Mouse (Mus musculus): ENCODE results near the gene Mras. TPM values are rescaled to one million over a fixed set of nuclear protein-coding genes. Genes with fewer than 3 reads are reported as not detected.
A peak's percentile ranks its signal among the peaks of the same experiment; 100 is the strongest.

The Mras gene
- polyA plus RNA-seq, 1 experiment from 2014 or later: 11.4 TPM

DNA sequence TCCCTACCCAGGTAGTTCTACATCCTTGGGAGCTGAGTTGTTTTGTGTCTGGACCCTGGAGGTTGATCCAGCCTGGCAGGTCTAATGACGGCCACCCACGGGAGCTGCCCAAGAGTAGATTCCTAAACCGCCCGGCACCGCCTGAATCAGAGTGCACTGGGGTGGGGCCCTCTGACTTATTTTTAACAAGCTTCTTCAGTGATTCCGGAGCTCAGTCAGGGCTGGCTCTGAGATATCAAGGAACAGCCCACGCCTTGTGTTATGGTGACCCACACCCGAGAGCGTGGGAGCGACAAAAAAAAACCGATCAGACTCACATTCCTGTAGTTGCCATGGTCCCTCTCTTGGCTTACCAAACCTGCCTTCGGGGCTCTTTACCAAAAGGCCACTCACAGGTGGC, 97.1 kb downstream of the Mras start:
- no peaks in the 10 kb centered on the region for H3K4me1 ChIP-seq
- ATAC-seq (replicated peaks; ENCODE audit: low FRiP score): no peak
- H3K9ac ChIP-seq: no peak overlapping the region
- H3K27ac ChIP-seq: no peak overlapping the region
- no peaks in the 10 kb centered on the region for H3K27me3 ChIP-seq
- H3K4me2 ChIP-seq: no peak overlapping the region
- WGBS: 65% methylated on average over 12 of the region's 12 CpGs
- H3K9me3 ChIP-seq (replicated peaks): no peaks in the 10 kb centered on the region
- no peak overlapping the region for H3K4me3 ChIP-seq (replicated peaks)
- H3K36me3 ChIP-seq: no peaks in the 10 kb centered on the region

DNA sequence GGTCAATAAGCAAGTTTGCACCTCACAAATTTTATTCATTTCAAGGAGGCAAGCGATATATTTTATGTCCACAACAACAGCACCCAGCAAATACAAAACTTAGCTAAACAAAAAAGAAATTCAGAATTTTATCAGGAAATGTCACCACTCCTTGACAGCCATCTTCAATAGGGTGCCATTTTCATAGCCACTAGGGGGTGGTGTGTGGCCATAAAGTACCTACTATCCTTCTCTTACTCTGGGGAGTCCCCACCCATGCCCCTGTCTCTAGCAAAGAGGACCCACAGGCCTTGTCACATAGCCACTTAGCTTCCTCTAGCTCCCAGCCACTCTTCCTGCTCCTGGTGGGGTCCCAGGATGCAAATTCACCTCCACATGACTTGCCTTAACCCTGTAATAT, 98.0 kb downstream of the Mras start:
- no peak for ATAC-seq (replicated peaks; ENCODE audit: low FRiP score)
- Histone ChIP-seq H3K27ac (no peak overlapping the region), H3K4me1 (no peaks in the 10 kb centered on the region), H3K27me3 (no peaks in the 10 kb centered on the region), H3K4me2 (no peak overlapping the region), H3K9me3 (replicated peaks) (no peaks in the 10 kb centered on the region), H3K4me3 (replicated peaks) (no peak overlapping the region), H3K9ac (no peak overlapping the region), H3K36me3 (no peaks in the 10 kb centered on the region)
- WGBS: 84% methylated on average over 1 of the region's 1 CpGs

DNA sequence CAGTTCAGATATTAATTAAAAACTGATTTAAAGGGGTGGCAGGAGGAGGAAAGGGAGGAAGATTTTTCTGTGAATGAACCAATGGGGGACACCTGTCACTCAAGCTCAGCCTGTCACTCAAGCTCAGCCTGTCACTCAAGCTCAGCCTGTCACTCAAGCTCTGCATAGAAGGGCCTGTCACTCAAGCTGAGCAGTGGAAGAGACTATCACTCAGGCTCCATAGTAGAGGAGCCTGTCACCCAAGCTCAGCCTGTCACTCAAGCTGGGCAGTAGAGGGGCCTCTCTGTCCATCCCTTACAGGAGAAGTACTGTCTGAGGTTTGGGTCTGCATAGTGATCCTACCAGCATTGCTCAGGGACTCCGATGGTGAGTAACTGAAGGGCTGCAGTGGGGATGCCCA, 98.9 kb downstream of the Mras start:
- 0 out of 2 replicates have a peak, but pooled peaks have one; percentile 20 for ATAC-seq (replicated peaks; ENCODE audit: low FRiP score)
- H3K4me1 ChIP-seq: no peaks in the 10 kb centered on the region
- H3K36me3 ChIP-seq: no peaks in the 10 kb centered on the region
- no peak overlapping the region for H3K9ac ChIP-seq
- no peak overlapping the region for H3K4me2 ChIP-seq
- H3K27me3 ChIP-seq: no peaks in the 10 kb centered on the region
- H3K9me3 ChIP-seq (replicated peaks): no peaks in the 10 kb centered on the region
- 91% methylated on average over 1 of the region's 1 CpGs for WGBS
- no peak overlapping the region for H3K27ac ChIP-seq
- no peak overlapping the region for H3K4me3 ChIP-seq (replicated peaks)

DNA sequence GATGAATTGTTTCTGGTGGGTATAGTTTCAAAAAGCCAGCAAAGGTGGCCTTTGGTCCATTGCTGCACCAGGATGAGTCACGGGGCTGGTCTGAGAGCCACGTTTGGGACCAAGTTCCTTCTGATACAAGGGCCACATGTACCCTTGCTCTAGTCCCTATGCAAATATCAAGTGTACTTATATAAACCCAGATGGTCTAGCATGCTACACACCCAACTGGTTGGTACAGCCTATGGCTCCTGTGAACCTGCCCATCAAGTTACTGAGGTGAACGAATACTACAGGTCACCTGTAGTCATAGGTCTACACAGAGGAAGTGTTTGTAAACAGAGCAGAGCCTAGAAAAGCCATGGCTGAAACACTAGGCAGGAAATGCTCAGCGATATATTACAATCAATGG, 100.6 kb downstream of the Mras start:
- no peak overlapping the region for H3K4me2 ChIP-seq
- no peak overlapping the region for H3K4me3 ChIP-seq (replicated peaks)
- WGBS: 88% methylated on average over 4 of the region's 4 CpGs
- no peaks in the 10 kb centered on the region for H3K4me1 ChIP-seq
- no peak overlapping the region for H3K27ac ChIP-seq
- H3K36me3 ChIP-seq: no peaks in the 10 kb centered on the region
- ATAC-seq (replicated peaks; ENCODE audit: low FRiP score): no peak
- no peak overlapping the region for H3K9ac ChIP-seq
- H3K9me3 ChIP-seq (replicated peaks): no peaks in the 10 kb centered on the region
- H3K27me3 ChIP-seq: no peaks in the 10 kb centered on the region

Other genes with a start within 250 kb of the Mras start
- not detected in 2 replicates for gene Faiml, start 200.1 kb downstream of the Mras start, polyA plus RNA-seq (2015; fragmentation: Nextera tagmentation; extraction: Ambion mirVana)
- 25.8 and 28.1 TPM in 2 replicates for gene Cep70, start 194.0 kb downstream of the Mras start, polyA plus RNA-seq (2015; fragmentation: Nextera tagmentation; extraction: Ambion mirVana)
- gene Esyt3, start 78.8 kb downstream of the Mras start, polyA plus RNA-seq (2015; fragmentation: Nextera tagmentation; extraction: Ambion mirVana): 0.35 and 0.54 TPM in 2 replicates
- 0.30 TPM in 1 of 2 replicates, not detected in the other for gene Nme9, start 14.1 kb upstream of the Mras start, polyA plus RNA-seq (2015; fragmentation: Nextera tagmentation; extraction: Ambion mirVana)
- gene Armc8, start 131.5 kb upstream of the Mras start, polyA plus RNA-seq (2015; fragmentation: Nextera tagmentation; extraction: Ambion mirVana): 23.1 and 23.9 TPM in 2 replicates
- gene Dbr1, start 138.4 kb upstream of the Mras start, polyA plus RNA-seq (2015; fragmentation: Nextera tagmentation; extraction: Ambion mirVana): 29.0 and 31.6 TPM in 2 replicates
- gene A4gnt, start 175.1 kb upstream of the Mras start, polyA plus RNA-seq (2015; fragmentation: Nextera tagmentation; extraction: Ambion mirVana): 0.44 and 0.51 TPM in 2 replicates
- 19.7 and 26.7 TPM in 2 replicates for gene Dzip1l, start 192.1 kb upstream of the Mras start, polyA plus RNA-seq (2015; fragmentation: Nextera tagmentation; extraction: Ambion mirVana)

All from kidney, embryonic 15.5 days (tissue).